Mouse (Mus musculus) thymus, adult 2 months (tissue): Measurements from ENCODE around the gene Sectm1a. TPM values are rescaled to one million over a fixed set of nuclear protein-coding genes. Genes with fewer than 3 reads are reported as not detected.
"Not testable (repeated sequence)": the region's sequence is repeated elsewhere in the genome, so short reads cannot be mapped to it uniquely, and the experiment has no call there.

Source experiments
- DNase-seq: peaks from one replicate; pipeline ENCODE4 v3.0.0; 2021
- H3K27ac ChIP-seq: fragments of 200-500 bp; 2 replicates; pipeline ENCODE4 v1.5.1; 2012; ENCODE audit warnings: low read length, control low read depth; ENCODE audit not compliant: control insufficient read depth, insufficient read depth
- H3K27me3 ChIP-seq: fragments of 200-500 bp; 2 replicates; pipeline ENCODE4 v1.6.1; 2012; ENCODE audit warnings: mild to moderate bottlenecking, low read length, moderate library complexity, mixed read lengths; ENCODE audit not compliant: control insufficient read depth, insufficient read depth
- H3K36me3 ChIP-seq: fragments of 200-500 bp; 2 replicates; pipeline ENCODE4 v1.6.1; 2012; ENCODE audit warnings: mild to moderate bottlenecking, low read length, moderate library complexity; ENCODE audit not compliant: control insufficient read depth, insufficient read depth
- H3K4me1 ChIP-seq: fragments of 200-500 bp; replicated peaks from 2 replicates; pipeline ENCODE4 v1.6.1; 2012; ENCODE audit warnings: low read length; ENCODE audit not compliant: control insufficient read depth, insufficient read depth
- H3K4me3 ChIP-seq: fragments of 200-500 bp; 2 replicates; pipeline ENCODE4 v1.5.1; 2012; ENCODE audit warnings: mild to moderate bottlenecking, low read length, control low read depth, moderate library complexity; ENCODE audit not compliant: control insufficient read depth, insufficient read depth
- CTCF ChIP-seq: fragments of 200-500 bp; IDR thresholded peaks from 2 replicates; pipeline ENCODE4 v1.5.1; 2012; ENCODE audit warnings: mild to moderate bottlenecking, control low read depth, low read length, moderate library complexity, borderline replicate concordance; ENCODE audit not compliant: control insufficient read depth, poor library complexity, insufficient read depth; ENCODE audit errors: extremely low read depth
- POLR2A ChIP-seq: fragments of 200-500 bp; IDR thresholded peaks from 2 replicates; pipeline ENCODE4 v1.6.1; 2012; ENCODE audit warnings: mild to moderate bottlenecking, low read length, control low read depth, moderate library complexity; ENCODE audit not compliant: control insufficient read depth, poor library complexity, insufficient read depth; ENCODE audit errors: extremely low read depth
- WGBS: fragments of 180-500 bp; shearing (Covaris S2); methylation state at CpG from one replicate; pipeline ENCODE4 v1.1.7; 2018; 5-methylcytosine and 5-hydroxymethylcytosine counted together
- polyA plus RNA-seq: library from polyadenylated mRNA; depleted of rRNA; stranded (reverse); fragments of >200 nt; gene quantifications from 2 replicates; pipeline ENCODE4 v1.2.3, GENCODE M21; 2012

Sectm1a gene
- polyA plus RNA-seq, 1 experiment: 2.7 TPM

DNA sequence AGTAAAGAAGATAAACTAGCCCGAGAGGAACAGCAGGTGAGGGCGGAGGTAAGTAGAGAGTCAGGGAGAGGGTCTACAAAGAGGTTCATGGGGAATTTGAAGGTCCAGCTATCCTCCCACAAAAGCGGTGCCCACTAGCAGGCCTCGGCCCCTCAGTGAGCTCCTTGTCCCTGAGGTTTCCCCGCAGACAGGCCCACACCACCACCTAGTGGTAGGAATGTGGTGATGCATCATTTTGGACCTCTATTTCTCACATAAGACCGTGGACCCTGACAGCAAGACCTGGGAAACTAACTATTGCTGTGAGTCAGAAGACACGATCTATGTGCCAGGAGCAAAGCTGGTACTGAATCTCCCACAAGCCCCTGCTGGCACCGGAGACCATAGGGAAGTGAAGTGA, 27.5 kb downstream of the Sectm1a start:
- Histone ChIP-seq H3K4me1 (no peaks in the 10 kb centered on the region), H3K36me3 (no peaks in the 10 kb centered on the region), H3K27ac (no peak overlapping the region), H3K27me3 (no peaks in the 10 kb centered on the region), H3K4me3 (no peak overlapping the region)
- DNase-seq: peak; percentile 80
- 27% methylated on average over 8 of the region's 8 CpGs for WGBS
- TF ChIP-seq POLR2A (no peak), CTCF (peak; percentile 75; the same call in 1 of the 2 replicates)

DNA sequence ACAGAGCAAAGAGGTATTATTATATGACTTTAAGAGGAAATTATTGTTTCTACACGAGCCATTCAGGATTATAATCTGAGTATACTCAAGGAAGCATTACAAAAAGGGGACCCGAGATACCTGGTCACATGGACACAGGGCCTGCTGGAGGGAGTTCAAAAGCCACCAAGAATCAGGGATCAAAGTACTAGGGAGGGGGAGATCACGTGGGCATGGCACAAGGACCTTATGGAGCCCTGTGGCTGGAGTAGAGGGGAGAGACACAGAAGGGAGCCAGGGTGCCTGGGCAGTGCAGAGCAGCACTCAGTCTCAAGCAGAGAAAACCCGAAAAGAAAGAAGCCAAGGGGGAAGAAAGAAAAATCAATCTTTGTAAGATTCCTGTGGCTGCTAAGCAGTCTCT, 28.6 kb downstream of the Sectm1a start:
- H3K4me3 ChIP-seq: no peak overlapping the region
- no peaks in the 10 kb centered on the region for H3K27me3 ChIP-seq
- H3K4me1 ChIP-seq: no peaks in the 10 kb centered on the region
- H3K27ac ChIP-seq: no peak overlapping the region
- no peaks in the 10 kb centered on the region for H3K36me3 ChIP-seq
- no peak for TF ChIP-seq POLR2A
- TF ChIP-seq CTCF: no peak
- DNase-seq: no peak
- 87% methylated on average over 4 of the region's 4 CpGs for WGBS

DNA sequence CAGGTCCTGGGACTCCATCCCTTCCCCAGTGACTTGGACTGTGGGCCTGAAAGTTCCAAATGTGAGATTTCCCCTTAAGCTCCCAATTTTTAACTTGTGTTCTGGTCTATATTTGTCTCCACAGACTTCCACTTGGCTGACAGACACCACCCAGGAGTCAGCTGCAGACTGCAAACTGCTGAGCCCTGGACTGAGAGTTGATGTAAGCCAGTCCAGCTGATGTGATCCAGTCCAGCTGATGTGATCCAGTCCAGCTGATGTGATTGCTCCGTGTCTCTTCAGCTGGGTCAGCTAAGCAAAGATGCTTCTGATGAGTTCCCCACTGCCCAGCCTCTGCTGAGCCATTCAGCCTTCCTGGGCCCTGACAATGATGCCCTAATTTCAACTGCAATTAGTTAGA, 29.2 kb downstream of the Sectm1a start:
- DNase-seq: no peak

DNA sequence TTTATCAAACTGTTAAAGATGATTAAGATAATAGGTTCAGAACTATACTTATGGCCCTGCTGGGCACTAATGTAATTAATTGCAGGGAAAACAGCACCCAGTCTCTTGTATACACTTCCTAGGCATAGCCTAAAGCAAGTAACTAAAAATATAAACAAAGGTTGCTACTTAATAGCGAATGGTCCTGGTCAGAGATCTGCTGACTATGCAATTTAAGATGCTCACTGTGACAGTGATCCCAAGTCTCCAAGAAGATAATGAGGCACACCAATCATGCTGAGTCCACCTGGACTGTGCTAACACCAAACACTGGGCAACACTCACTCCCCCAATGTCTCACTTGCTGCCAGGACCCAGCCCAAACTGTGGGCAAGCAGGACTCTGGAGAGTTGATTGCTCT, 31.2 kb downstream of the Sectm1a start:
- DNase-seq: no peak
- no peak for TF ChIP-seq POLR2A
- no peak for TF ChIP-seq CTCF
- H3K27me3 ChIP-seq: no peaks in the 10 kb centered on the region
- 94% methylated on average over 1 of the region's 1 CpGs for WGBS
- H3K36me3 ChIP-seq: no peaks in the 10 kb centered on the region
- H3K27ac ChIP-seq: no peak overlapping the region
- no peaks in the 10 kb centered on the region for H3K4me1 ChIP-seq
- H3K4me3 ChIP-seq: no peak overlapping the region

More for the DNA sequence above, 29.2 kb downstream of the Sectm1a start:
- no peaks in the 10 kb centered on the region for H3K27me3 ChIP-seq
- H3K27ac ChIP-seq: no peak overlapping the region
- TF ChIP-seq CTCF (no peak), POLR2A (no peak)
- no peaks in the 10 kb centered on the region for H3K4me1 ChIP-seq
- no peaks in the 10 kb centered on the region for H3K36me3 ChIP-seq
- H3K4me3 ChIP-seq: no peak overlapping the region
- 89% methylated on average over 1 of the region's 1 CpGs for WGBS

DNA sequence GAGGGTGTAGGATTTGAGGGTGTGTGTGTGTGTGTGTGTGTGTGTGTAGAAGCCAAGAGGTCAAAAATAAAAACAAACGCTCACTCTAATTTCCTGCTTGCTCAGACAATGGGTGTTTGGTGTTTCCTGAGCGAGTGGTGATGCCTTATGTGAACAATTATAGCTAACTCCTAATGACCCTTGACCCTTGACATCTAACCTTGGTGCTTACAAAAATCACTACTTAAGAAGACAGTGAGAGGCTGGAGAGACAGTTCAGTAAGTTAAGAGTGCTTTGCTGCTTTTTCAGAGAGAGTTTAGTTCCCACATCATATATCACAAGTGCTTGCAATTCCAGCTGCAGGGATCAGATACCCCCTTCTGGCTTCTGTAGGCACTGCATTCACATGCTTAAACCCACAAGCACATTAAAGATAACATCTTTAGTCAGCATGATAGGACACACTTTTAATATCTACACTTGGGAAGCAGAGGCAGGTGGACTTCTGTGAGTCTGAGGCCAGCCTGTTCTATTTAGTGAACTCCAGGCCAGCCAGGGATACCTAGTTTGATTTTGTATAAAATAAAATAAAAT, 33.1 kb downstream of the Sectm1a start:
- H3K27ac ChIP-seq: no peak overlapping the region
- DNase-seq: no peak

DNA sequence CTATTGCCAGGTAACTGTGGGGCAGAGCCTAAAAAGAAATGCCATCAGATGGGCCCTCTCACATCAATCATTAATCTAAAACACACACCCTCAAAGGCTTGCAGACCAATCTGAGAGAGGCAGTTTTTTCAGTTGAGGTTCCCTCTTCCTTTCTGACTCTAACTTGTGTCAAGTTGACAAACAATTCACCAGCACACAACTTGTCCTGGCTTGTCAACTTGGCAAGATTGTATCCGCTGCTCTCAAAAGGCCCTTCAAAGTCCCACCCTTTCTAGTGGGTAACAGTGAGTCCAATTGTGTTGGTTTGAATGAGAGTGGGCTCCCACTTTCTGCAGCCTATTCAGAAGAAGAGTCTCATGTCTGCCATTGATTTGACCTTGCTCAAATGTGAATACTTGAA, 35.7 kb downstream of the Sectm1a start:
- H3K27ac ChIP-seq: no peak overlapping the region
- DNase-seq: no peak
- 89% methylated on average over 1 of the region's 1 CpGs for WGBS
- no peak overlapping the region for H3K4me3 ChIP-seq
- H3K36me3 ChIP-seq: no peaks in the 10 kb centered on the region
- TF ChIP-seq POLR2A (no peak), CTCF (no peak)
- no peaks in the 10 kb centered on the region for H3K4me1 ChIP-seq
- H3K27me3 ChIP-seq: no peaks in the 10 kb centered on the region

More for the DNA sequence above, 33.1 kb downstream of the Sectm1a start:
- H3K4me3 ChIP-seq: no peak overlapping the region
- no peaks in the 10 kb centered on the region for H3K36me3 ChIP-seq
- WGBS: 90% methylated on average over 2 of the region's 2 CpGs
- no peaks in the 10 kb centered on the region for H3K4me1 ChIP-seq
- TF ChIP-seq POLR2A: no peak
- no peaks in the 10 kb centered on the region for H3K27me3 ChIP-seq

DNA sequence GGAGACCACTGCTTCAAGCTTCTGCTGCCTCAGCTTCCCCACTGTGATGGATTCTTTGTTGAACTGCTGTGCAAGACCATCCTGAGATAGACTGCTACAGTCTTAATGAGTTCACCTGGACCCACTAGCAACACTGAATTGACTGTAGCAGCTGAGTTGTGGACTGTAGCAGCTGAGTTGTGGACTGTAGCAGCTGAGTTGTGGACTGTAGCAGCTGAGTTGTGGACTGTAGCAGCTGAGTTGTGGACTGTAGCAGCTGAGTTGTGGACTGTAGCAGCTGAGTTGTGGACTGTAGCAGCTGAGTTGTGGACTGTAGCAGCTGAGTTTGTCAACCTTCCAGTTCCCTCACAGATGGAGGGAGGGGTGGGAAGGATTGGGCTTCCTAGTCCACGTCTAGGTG, 38.0 kb downstream of the Sectm1a start:
- WGBS: 68% methylated on average over 1 of the region's 1 CpGs
- peaks cover 16% of the 10 kb centered on the region for H3K4me1 ChIP-seq

More for the DNA sequence above, 38.0 kb downstream of the Sectm1a start:
- not testable (repeated sequence) for DNase-seq, H3K4me3 ChIP-seq, H3K27me3 ChIP-seq, H3K36me3 ChIP-seq, H3K27ac ChIP-seq
